Mouse (Mus musculus): Measurements from ENCODE around the gene Manea.
"Not testable (repeated sequence)": the region's sequence is repeated elsewhere in the genome, so short reads cannot be mapped to it uniquely, and the experiment has no call there.

Manea gene

DNA sequence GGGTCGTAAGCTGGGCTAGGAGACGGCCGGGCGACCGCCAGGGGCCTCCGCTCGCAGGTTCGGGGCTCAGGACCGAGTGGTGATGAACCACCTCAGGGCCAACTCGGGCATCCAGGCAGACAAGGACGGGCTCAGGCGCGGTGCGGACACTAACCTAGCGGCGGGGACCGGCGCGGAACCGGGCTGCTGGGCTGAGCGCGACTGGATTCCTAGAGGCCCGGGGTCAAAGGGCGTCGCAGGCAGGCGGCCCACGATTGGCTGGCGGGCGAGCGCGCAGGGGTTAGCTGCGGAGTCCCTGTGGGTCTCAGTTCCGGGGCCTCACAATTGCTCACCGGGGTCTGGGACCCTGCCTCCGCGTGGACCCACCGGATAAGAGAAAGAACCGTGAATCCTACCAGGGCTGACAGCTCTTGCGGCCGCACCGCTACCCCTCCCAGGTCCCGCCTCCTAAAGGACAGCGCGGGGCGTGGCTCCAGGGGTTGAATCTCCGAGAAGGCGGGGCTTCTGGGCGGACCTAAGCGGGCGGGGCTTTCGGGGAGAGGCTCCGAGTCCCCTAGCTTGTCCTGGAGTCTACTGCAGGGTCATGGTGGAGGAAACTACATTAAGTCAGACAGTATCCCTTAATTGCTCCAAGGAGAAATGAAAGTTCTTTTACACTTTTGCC lies at the start of gene Manea:
Gene Manea (minus strand): TSS at position 449 of the 664 bp plus-strand sequence.
- DNase-seq: peak; percentile 96 to 97

DNA sequence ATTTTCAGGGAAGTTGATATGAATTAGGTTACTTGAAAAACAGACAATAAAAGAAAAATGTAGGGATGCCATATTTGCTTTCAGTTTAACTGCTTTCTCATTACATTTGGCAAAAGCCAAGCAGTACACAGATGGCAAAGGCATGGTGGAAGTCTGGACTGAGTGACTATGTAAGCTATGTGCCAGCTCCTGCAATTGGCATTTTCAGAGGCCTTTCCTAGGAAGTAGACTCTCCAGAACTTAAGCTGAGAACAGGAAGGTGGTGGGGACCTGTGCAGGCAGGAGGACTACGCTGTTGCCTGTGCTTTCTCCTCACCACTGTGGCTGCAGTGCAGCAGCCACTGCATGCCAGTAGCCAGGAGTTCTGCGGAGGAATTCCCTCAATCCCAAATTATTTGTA lies 7.9 kb upstream of the Manea start:
- no peak for DNase-seq

DNA sequence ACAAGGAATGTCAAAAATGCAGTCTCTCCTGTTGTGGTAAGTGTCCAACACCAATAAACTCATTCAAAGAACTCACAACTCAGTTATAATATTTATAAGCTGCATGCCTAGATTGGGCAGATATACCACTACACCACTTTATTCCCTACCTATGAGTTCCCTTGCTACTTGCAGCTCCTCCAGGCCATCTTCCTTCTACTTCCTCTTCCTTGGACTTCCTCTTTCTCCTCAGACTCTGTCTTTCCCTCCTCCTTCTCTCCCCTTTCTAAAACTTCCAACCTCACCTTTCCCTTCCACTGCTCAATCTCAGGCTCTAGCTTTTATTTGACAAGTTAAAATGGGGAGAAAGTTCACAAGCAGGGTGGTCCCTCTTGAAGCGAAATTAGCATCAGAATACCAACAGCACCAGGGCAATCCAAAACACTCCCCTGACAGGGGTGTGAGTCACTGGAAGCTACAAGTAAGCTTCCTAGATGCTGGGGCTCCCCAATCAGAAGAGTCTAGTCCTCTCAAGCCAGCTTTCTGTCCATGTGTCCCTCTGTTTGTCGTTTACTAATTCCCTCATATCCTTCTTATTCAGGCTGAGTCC lies 7.0 kb upstream of the Manea start:
- DNase-seq: no peak

DNA sequence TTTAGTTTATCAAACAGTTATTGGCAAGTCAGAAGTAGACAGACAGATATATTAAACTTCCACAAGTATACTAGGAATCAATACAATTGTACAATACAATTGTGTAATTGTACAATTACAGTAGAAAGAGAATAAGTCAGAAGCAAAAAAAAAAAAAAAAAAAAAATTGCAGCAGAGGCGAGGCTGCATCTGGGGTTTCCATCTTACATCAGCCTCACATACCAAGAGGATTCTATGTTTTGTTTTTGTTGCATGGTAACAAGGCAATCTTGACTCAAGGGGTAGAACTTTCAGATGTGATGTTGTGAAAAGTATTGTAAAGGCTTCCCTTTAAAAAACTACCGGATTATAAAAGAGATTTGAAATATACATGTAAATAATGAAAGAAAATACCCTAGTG lies 548 bp upstream of the Manea start:
- DNase-seq: no peak

DNA sequence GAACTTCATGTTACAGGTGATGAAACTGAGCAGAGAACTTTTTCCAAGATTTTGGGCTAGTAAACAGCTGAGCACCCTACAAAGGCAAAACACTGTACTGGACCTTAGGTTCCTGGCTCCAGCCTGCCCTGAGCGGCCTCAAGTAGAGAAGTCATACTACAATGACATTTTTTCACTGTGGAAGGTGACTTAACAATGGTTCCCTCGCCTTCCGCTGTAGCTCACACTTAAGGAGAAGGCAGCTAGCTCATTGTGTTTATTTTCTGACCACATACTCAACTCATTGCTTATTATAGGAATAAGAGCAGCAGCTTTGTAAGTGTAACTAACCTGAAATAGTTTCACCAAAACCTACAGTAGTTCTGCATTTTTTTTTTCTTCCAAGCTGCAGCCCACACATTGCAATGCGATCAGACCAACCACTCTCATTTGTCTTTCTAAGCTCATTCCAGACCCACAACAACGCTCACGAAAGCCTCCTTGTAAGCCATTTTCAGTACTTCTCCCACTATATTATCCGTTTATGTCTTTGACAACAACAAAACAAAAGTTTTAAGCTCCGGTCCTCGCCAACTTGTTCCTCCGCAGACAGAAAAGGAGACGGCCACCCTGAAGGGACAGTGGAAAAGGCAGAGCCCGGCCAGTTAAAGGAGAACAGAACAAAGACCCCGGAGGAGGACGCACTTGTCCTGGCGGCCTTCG lies 799 bp downstream of the Manea start:
- DNase-seq: peak in 1 of 2 experiments; percentile 15

DNA sequence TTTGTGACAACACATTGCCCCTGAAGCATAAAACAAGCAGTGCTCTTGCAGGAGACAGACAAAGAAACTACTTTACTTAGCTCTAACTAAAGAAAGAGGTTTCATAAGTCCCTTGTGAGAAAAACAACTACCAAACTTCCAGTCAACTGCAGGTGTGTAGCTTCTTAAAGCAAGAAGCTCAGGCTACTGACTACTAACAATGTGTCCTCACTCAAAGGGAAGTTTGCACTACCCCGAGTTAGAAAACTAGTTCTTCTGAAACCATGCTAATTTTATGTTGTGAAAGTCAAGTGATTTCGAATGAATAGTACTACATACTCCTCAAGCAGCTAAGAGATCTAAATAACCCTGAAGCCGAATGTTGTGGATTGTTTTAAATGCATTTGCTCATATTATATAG lies 1.6 kb downstream of the Manea start:
- DNase-seq: peak in 1 of 2 experiments; percentile 13

DNA sequence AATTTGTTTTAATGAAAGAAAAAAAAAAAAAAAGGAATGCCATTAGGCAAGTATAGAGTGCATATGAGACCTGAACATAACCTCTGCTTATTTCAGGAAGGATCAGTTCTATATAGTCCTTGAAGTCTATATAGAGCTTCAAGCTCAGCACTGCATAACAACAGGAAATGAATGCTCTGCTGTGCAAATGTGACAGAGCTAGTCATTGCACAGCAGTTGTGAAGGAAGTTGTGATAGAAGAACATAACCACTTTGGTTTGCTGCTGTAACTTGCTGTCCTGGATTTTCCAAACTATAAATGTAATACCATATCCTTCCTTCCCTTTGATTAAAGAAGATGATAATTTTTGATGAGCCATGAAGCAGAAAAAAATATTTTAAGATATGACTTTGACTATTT lies 4.3 kb downstream of the Manea start:
- no peak for DNase-seq

DNA sequence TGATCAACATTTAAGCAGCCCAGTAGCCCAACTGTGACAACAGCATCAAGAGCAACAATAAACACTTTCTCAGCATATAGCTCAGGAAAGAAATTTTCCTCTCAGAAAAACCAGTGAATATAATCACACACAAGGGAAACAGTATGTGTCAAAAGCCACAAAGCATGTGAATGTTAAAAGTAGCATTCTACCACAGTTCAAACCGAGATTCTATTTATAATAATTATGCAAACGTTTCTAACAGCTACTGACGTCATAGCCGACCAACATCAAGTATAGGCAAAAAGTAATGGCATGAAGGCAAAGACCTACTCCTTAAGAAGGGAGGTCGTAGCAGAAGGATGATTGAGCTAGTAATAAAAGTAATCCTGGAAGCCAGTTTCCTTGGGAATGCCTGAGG lies 8.1 kb downstream of the Manea start:
- peak; percentile 31 to 37 for DNase-seq

DNA sequence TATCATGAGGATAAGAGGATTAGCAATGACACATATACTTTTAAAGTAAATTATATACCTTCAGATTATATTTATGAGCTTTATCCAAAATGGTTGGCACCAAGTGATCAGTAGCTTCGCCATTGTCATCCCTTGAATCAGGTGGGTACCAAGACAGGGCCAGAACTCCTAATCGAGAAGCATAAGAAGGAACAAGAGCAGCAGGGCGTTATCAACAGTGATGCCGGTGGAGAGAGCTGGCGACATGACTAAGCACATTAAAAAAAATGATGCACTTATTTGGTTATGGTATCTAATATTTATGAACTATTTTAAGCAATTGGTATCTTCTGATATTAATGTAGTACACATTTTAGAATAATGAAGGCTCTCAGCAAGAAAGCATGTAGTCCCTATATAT lies 10.1 kb downstream of the Manea start:
- no peak for DNase-seq

DNA sequence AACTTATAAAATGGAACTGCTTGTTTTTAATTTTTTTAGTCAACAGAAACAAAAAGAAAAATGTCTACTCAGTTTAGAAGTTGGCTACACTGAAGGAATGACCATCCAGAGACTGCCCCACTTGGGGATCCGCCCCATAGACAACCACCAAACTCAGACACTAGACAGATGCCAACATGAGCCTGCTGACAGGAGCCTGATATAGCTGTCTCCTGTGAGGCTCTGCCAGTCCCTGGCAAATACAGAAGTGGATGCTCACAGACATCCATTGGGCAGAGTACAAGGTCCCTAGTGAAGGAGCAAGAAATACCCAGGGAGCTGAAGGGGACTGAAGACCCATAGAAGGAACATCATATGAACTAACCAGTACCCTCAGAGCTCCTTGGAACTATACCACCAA lies 42.0 kb downstream of the Manea start:
- not testable (repeated sequence) for DNase-seq

DNA sequence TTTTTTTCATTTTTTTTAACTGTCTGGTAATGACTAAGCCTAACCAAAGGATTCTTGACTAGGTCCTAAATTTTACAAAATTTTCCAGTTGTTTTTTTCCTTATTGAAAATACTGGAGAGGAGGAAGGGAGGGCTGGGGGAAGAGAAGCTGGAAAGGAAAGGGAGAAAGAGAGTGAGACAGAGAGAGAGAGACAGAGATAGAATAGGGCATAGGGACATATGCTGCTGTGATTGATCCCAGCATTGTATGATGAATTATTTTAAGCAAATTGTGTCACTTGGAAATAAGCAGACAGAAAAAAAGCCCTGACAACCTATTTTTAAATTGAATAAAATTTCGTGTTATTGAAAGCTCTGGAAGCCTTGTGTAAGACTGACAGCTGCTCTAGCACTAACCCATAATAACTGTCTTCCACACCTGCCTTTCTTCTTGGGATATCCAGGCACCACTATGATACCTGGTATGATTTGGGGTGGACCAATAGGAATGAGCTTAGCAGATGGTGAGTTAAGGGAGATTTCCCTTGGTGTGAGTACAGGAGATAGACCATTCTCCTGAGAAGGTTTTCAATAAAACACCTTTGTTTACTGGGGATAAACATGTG lies 69.5 kb downstream of the Manea start:
- DNase-seq: no peak

DNA sequence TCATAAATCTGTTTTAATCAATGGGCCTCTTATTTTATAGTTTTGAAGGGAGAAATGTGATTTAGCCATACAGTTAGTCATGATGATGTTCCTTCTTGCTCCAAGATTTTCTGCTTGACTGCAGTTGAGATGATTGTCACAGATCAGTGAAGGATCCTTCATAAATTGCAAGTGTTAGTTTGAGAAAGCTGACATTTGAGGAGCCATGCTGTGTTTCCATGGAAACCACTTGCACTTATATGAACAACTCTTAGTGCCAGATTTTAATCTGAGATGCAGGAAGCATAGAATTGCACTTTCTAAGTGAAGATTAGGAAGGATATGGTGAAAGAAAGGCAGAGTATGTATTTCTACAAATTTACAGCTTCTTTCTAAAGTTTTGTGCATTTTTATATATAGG lies 70.4 kb downstream of the Manea start:
- DNase-seq: no peak

DNA sequence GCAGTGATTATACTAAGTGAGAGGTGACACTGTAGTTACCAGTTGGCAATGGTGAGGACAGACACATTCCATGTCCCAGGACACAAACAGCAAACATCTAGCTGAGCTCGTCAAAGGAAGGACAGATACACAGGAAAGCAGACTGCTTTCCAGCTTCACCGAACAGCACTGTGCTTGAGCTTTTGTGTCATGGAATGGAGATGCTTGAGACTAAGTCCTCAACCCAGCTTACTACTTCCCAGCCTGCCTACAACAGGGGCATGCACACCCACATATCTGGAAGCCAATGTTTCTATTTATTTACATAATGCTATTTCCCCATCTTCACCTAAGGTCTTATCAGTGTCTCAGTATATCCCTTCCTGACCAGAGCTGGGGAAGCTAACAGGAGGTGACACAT lies 70.9 kb downstream of the Manea start:
- DNase-seq: no peak
